Comparison of ENCODE assay signal across 24 mouse cellular contexts in genomic region chr6:111486081-111486480, GRCm38 (mm10).
A peak's percentile ranks its signal among the peaks of the same experiment; 100 is the strongest.
DNase-seq lines count a peak whose midpoint lies in the region; ATAC-seq lines count a peak whose summit lies in the region.
"Had no signal": no experiment of that assay in that cellular context is flagged by ENCODE, and none has a peak within 500 bp of the region (broad histone marks: within the 10 kb centered on the region; RNA-seq: fewer than 3 reads in every experiment).

No protein-coding gene starts in this region.

- ATAC-seq in frontal cortex, adult (ENCODE audit: low TSS enrichment) = 0 out of 2 replicates have a peak, but pooled peaks have one; percentile 34
- ATAC-seq: activated CD4-positive, CD25-positive, alpha-beta regulatory T cell, adult 4 months; forebrain, embryonic 14.5 days; hindbrain, postnatal 0 days; intestine, embryonic 15.5 days; lung, postnatal 0 days; Patski had no signal

- intact Hi-C loops in gastrocnemius, postnatal 36 days (cut with DNase I) = no loop called here

- no peak for DNase-seq in frontal cortex, postnatal 25 days (ENCODE audit: low spot score in 2 of 2)
- DNase-seq in brain, adult 2 months (ENCODE audit: low read depth, low spot score) = peak; percentile 53
- DNase-seq in layer of hippocampus, postnatal 14 days (ENCODE audit: low spot score in 2 of 2) = peak; percentile 12 to 75
- no peak for DNase-seq in urinary bladder, postnatal 36 days (ENCODE audit: low spot score in 2 of 2)
- no peak for DNase-seq in heart, adult 11 months
- DNase-seq in gastrocnemius, postnatal 36 days = no peak
- DNase-seq: adrenal gland, adult 8-10 months; cerebellum, adult 11 months; cerebellum, adult 9-11 months; embryo, embryonic 11 days; gastrocnemius, adult 2 months; kidney, adult 8-10 months; liver, embryonic 13.5 days; lung, adult 18-20 months; lung, postnatal 4 days; right cerebral cortex, postnatal 14 days; thymus, postnatal 4 days had no signal

Comparison
In these comparisons a context has a peak if more than half of its experiments do, and no peak if none do; other contexts are left out.
1. DNase-seq: peak in brain, adult 2 months (single experiment) and layer of hippocampus, postnatal 14 days (2 of 2); none in frontal cortex, postnatal 25 days (0 of 2), urinary bladder, postnatal 36 days (0 of 2), heart, adult 11 months (single experiment) and gastrocnemius, postnatal 36 days (0 of 2).